Mouse (Mus musculus) megakaryocyte progenitor cell, adult 5-6 weeks (primary cell): ENCODE measurements around the gene Nacc1. TPM values are rescaled to one million over a fixed set of nuclear protein-coding genes. Genes with fewer than 3 reads are reported as not detected.

Source experiments
- total RNA-seq, 2 experiments: library from RNA; stranded (forward) in 1 of 2; stranded (reverse) in 1 of 2; fragments of 157-497, 149-512 nt in 1 of 2; fragments of 200-1000 nt in 1 of 2; gene quantifications; 2 replicates each; pipeline versions ENCODE4 v1.2.3 to v1.2.4; 2015 to 2017

Nacc1 gene
- total RNA-seq, 2 experiments from 2014 or later: 53.5 to 77.1 TPM

Other genes starting within 250 kb of the Nacc1 start
- 43.5 and 61.9 TPM in 2 replicates for gene Ier2, start 25.0 kb downstream of the Nacc1 start, total RNA-seq (2015)
- 34.4 and 49.8 TPM in 2 replicates for gene Ier2, start 25.0 kb downstream of the Nacc1 start, total RNA-seq (2017)
- gene Trmt1, start 1.6 kb downstream of the Nacc1 start, total RNA-seq (2015): 56.0 and 64.4 TPM in 2 replicates
- gene Trmt1, start 1.6 kb downstream of the Nacc1 start, total RNA-seq (2017): 82.2 and 84.4 TPM in 2 replicates
- 56.3 and 72.0 TPM in 2 replicates for gene Lyl1, start 13.6 kb upstream of the Nacc1 start, total RNA-seq (2015)
- 58.0 and 65.6 TPM in 2 replicates for gene Lyl1, start 13.6 kb upstream of the Nacc1 start, total RNA-seq (2017)
- 12.2 and 15.2 TPM in 2 replicates for gene G430095P16Rik, start 35.1 kb upstream of the Nacc1 start, total RNA-seq (2015)
- 3.7 and 8.5 TPM in 2 replicates for gene G430095P16Rik, start 35.1 kb upstream of the Nacc1 start, total RNA-seq (2017)
- gene Nfix, start 112.5 kb upstream of the Nacc1 start, total RNA-seq (2015): 44.4 and 46.9 TPM in 2 replicates
- gene Nfix, start 112.5 kb upstream of the Nacc1 start, total RNA-seq (2017): 12.0 and 15.7 TPM in 2 replicates
- 2.2 and 2.4 TPM in 2 replicates for gene Dand5, start 135.0 kb upstream of the Nacc1 start, total RNA-seq (2015)
- gene Dand5, start 135.0 kb upstream of the Nacc1 start, total RNA-seq (2017): 1.7 and 4.0 TPM in 2 replicates
- gene Gadd45gip1, start 143.7 kb upstream of the Nacc1 start, total RNA-seq (2015): 21.4 and 21.9 TPM in 2 replicates
- gene Gadd45gip1, start 143.7 kb upstream of the Nacc1 start, total RNA-seq (2017): 51.2 and 57.4 TPM in 2 replicates
- gene Rad23a, start 152.8 kb upstream of the Nacc1 start, total RNA-seq (2015): 30.2 and 34.4 TPM in 2 replicates
- 26.2 and 26.3 TPM in 2 replicates for gene Rad23a, start 152.8 kb upstream of the Nacc1 start, total RNA-seq (2017)
- 1,060 and 1,133 TPM in 2 replicates for gene Calr, start 159.1 kb upstream of the Nacc1 start, total RNA-seq (2015)
- 4,756 and 5,574 TPM in 2 replicates for gene Calr, start 159.1 kb upstream of the Nacc1 start, total RNA-seq (2017)
- gene Farsa, start 169.1 kb upstream of the Nacc1 start, total RNA-seq (2015): 33.3 and 51.2 TPM in 2 replicates
- 173 and 193 TPM in 2 replicates for gene Farsa, start 169.1 kb upstream of the Nacc1 start, total RNA-seq (2017)
- 248 and 250 TPM in 2 replicates for gene Syce2, start 184.2 kb upstream of the Nacc1 start, total RNA-seq (2015)
- gene Syce2, start 184.2 kb upstream of the Nacc1 start, total RNA-seq (2017): 130 and 139 TPM in 2 replicates
- gene Gcdh, start 206.1 kb upstream of the Nacc1 start, total RNA-seq (2015): 17.4 and 19.0 TPM in 2 replicates
- 27.8 TPM in 2 replicates for gene Gcdh, start 206.1 kb upstream of the Nacc1 start, total RNA-seq (2017)
- 12.3 and 22.4 TPM in 2 replicates for gene Klf1, start 214.1 kb upstream of the Nacc1 start, total RNA-seq (2015)
- 14.0 and 30.8 TPM in 2 replicates for gene Klf1, start 214.1 kb upstream of the Nacc1 start, total RNA-seq (2017)
- 16.8 and 23.7 TPM in 2 replicates for gene Dnase2a, start 220.7 kb upstream of the Nacc1 start, total RNA-seq (2015)
- gene Dnase2a, start 220.7 kb upstream of the Nacc1 start, total RNA-seq (2017): 52.7 and 73.5 TPM in 2 replicates
- not detected in 2 replicates for gene Mast1, start 249.5 kb upstream of the Nacc1 start, total RNA-seq (2015)
- 0.03 TPM in 1 of 2 replicates, not detected in the other for gene Mast1, start 249.5 kb upstream of the Nacc1 start, total RNA-seq (2017)